Mouse (Mus musculus) bone marrow, adult 2 months (tissue): ENCODE measurements around the gene Armc5. TPM values are rescaled to one million over a fixed set of nuclear protein-coding genes. Genes with fewer than 3 reads are reported as not detected.

Experiments
- H3K27ac ChIP-seq: fragments of 200-500 bp; 2 replicates; pipeline ENCODE4 v1.5.1; 2012; ENCODE audit warnings: low read depth, mild to moderate bottlenecking, control low read depth, inconsistent platforms, low read length; ENCODE audit not compliant: control insufficient read depth, poor library complexity, insufficient read depth
- H3K4me1 ChIP-seq: fragments of 200-500 bp; 2 replicates; pipeline ENCODE4 v1.6.1; 2011; ENCODE audit warnings: low read length; ENCODE audit not compliant: control insufficient read depth, insufficient read depth
- H3K4me3 ChIP-seq: fragments of 200-500 bp; replicated peaks from 2 replicates; pipeline ENCODE3; 2011; ENCODE audit warnings: mild to moderate bottlenecking, low read depth, low read length, control low read depth; ENCODE audit not compliant: control insufficient read depth
- CTCF ChIP-seq: fragments of 200-500 bp; IDR thresholded peaks from 2 replicates; pipeline ENCODE4 v1.5.1; 2011; ENCODE audit warnings: low read length, control low read depth; ENCODE audit not compliant: control insufficient read depth, insufficient read depth
- POLR2A ChIP-seq: fragments of 200-500 bp; IDR thresholded peaks from 2 replicates; pipeline ENCODE4 v1.6.1; 2011; ENCODE audit warnings: low read depth, mild to moderate bottlenecking, control low read depth, low read length, borderline replicate concordance; ENCODE audit not compliant: control insufficient read depth
- WGBS: fragments of 180-500 bp; shearing (Covaris S2); methylation state at CpG from one replicate; pipeline ENCODE4 v1.1.7; 2018; 5-methylcytosine and 5-hydroxymethylcytosine counted together
- polyA plus RNA-seq: library from polyadenylated mRNA; stranded (reverse); fragments of >200 nt; gene quantifications from 2 replicates; pipeline ENCODE4 v1.2.4, GENCODE M21; 2011; ENCODE audit warnings: low replicate concordance; ENCODE audit not compliant: missing spikeins, insufficient read depth, insufficient read length

The Armc5 gene
- polyA plus RNA-seq, 1 experiment = 13.8 TPM

- Histone ChIP-seq H3K4me1 (no peaks in the 10 kb centered on the region), H3K27ac (no peak overlapping the region), H3K4me3 (no peak overlapping the region)
- 84% methylated on average over 3 of the region's 3 CpGs for WGBS
- TF ChIP-seq CTCF = no peak
- TF ChIP-seq POLR2A = no peak
Measured at GRCm38 (mm10) chr7:128220936-128221335, 16.2 kb upstream of the Armc5 start.

DNA sequence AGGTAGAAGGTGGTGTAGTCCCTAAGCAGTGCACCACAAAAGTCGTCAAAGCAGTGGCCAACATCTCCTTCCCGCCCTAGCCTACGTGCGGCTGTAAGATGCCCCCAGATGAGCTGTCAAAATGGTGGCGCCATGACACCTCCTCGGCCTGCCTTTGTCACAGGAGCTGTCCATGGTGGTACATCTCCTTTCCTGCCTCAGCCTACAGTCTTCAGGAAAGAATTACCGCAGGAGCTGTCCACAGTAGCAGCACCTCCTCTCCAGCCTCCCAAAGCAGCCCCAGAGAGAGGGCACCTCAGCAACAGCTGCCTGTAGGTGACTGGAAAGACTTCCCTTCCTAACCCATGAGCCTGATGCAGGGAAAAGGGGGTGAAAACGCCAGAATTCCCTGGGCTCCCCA lies 5.4 kb upstream of the Armc5 start:
- Histone ChIP-seq H3K27ac (no peak overlapping the region), H3K4me3 (no peak overlapping the region), H3K4me1 (peaks cover 4% of the 10 kb centered on the region)
- TF ChIP-seq POLR2A (no peak), CTCF (no peak)
- WGBS = 51% methylated on average over 8 of the region's 8 CpGs

DNA sequence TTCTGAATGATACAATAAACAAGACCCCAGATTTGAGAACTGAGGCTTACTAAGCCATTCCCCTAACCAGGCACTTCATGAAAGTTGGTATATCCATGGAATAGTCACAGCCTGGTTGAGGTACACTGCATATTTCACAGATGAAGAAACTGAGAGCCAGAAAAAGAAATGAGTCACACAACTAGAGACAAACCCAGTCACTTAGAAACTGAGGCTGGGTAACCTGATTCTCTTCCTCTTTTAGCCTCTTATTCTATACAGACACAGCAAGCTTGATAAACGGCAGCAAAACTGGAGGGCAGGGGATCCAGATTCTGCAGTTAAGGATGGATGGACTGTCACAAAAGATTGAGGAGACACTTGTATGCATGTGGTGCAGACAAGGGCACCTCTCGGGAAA lies 2.3 kb upstream of the Armc5 start:
- H3K4me1 ChIP-seq = peaks cover 5% of the 10 kb centered on the region
- no peak overlapping the region for H3K4me3 ChIP-seq
- whole genome bisulfite sequencing = 52% methylated on average over 2 of the region's 2 CpGs
- H3K27ac ChIP-seq = no peak overlapping the region
- TF ChIP-seq POLR2A (no peak), CTCF (no peak)

GRCm38 (mm10) chr7:128235481-128235880 lies 1.7 kb upstream of the Armc5 start:
- H3K4me3 ChIP-seq = no peak overlapping the region
- WGBS = 64% methylated on average over 1 of the region's 1 CpGs

GRCm38 (mm10) chr7:128236426-128236825 lies 716 bp upstream of the Armc5 start:
- peaks cover 5% of the 10 kb centered on the region for H3K4me1 ChIP-seq
- 87% methylated on average over 13 of the region's 13 CpGs for WGBS
- peak overlapping the region; percentile 40; the same call in 1 of the 2 replicates for H3K27ac ChIP-seq
- H3K4me3 ChIP-seq = peak overlapping the region; percentile 80
- TF ChIP-seq CTCF = no peak
- TF ChIP-seq POLR2A = no peak

More at GRCm38 (mm10) chr7:128235481-128235880, 1.7 kb upstream of the Armc5 start:
- H3K4me1 ChIP-seq = peaks cover 5% of the 10 kb centered on the region
- H3K27ac ChIP-seq = no peak overlapping the region
- TF ChIP-seq CTCF (no peak), POLR2A (no peak)

- Histone ChIP-seq H3K4me1 (peaks cover 5% of the 10 kb centered on the region), H3K27ac (peak overlapping the region; percentile 98), H3K4me3 (peak overlapping the region; percentile 80)
- 0% methylated on average over 25 of the region's 25 CpGs for WGBS
- no peak for TF ChIP-seq CTCF
- TF ChIP-seq POLR2A = no peak
Measured at GRCm38 (mm10) chr7:128237593-128237926, 418 bp downstream of the Armc5 start.

DNA sequence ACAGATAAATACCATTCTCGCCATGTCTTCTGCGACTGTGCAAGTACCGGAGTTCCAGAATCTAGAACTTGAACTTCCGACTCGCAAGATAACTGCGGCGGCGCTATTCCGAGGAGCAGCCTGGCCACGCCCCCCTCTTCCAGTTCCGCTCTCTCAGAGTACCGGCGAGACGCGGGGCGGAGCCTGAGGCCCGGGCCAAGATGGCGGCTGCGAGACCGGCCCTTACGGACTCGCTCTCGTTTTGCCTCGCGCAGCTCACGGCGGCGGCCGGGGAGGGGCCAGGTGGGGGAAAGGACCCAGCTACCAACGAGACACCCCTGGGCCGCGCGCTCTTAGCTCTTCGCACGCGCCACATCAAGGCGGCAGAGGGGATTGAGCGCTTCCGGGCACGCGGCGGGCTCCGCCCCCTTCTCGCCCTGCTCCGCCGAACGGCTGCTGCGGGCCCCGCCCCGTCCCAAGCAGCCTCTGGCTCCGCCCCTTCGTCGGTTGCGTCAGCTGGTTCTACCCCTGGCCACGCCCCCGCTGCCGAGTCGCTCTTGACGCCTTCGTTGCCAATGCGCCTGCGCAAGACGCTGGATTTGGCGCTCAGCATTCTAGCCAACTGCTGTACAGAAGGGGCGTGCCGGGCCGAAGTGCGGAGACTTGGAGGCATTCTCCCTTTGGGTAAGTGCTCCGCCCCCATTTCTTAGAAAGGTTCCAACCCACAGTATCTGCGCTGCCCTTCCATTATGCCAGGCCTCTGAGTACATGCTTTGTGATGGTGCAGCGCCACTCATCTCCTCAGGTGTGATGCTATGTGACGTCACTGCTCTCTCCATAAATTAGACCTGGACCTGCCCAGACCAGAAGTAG lies 1.0 kb downstream of the Armc5 start, which contains the start of gene 9130023H24Rik:
Gene 9130023H24Rik, minus strand, starts transcription at position 105 of the 852 bp plus-strand sequence.
- Histone ChIP-seq H3K4me1 (peaks cover 5% of the 10 kb centered on the region), H3K4me3 (peak within 1 kb of the TSS; percentile 80), H3K27ac (peak within 1 kb of the TSS; percentile 98)
- TF ChIP-seq CTCF = peak; percentile 31; the same call in 1 of the 2 replicates
- no peak for TF ChIP-seq POLR2A
- WGBS = under 1% methylated on average over 68 of the region's 72 CpGs

DNA sequence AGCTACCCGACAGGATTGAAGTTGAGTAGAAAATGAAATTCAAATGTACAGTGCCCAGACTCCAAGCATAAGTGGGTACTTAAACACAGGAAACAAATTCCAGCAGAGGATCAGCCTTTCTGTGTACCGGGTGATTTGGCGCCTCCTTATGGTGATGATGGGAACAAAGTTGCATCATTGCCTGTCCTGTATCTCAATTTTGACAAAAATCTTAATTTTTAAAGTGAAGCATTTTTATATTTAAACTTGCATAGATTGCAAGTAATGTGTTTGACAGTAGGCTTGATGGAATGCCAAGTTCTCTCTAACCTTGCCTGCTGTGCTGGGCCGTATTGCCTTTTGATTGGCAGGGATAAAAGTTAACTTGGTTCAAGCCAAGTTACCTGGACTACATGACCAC lies 1.8 kb downstream of the Armc5 start:
- TF ChIP-seq POLR2A (no peak), CTCF (0 out of 2 replicates have a peak, but pooled peaks have one; percentile 18)
- no peak overlapping the region for H3K27ac ChIP-seq
- peaks cover 5% of the 10 kb centered on the region for H3K4me1 ChIP-seq
- no peak overlapping the region for H3K4me3 ChIP-seq
- 28% methylated on average over 4 of the region's 4 CpGs for WGBS

DNA sequence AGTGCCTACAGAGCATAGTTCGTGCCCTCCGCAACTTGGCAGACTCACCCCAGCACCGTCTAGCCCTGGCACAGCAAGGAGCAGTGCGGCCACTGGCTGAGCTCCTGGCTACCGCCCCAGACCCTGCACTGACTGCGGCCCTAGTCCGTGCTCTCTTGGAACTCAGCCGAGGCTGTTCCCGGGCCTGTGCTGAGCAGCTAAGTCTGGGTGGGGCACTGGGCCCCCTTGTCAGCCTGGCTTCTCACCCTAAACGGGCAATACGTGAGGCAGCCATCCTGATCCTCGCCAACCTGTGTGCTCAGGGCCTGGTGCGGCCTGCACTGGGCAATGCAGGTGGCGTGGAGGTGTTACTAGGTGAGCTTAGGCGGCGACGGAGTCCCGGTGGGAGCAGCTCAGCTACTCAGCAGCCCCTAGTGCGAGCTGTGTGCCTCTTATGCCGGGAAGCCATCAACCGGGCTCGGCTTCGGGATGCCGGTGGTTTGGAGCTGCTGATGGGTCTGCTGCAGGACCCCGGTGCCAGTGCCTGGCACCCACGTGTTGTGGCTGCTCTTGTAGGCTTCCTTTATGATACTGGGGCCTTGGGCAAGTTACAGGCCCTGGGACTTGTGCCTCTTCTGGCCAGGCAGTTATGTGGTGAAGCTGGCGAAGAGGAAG lies 3.1 kb downstream of the Armc5 start:
- 87% methylated on average over 27 of the region's 27 CpGs for WGBS
- Histone ChIP-seq H3K27ac (no peak overlapping the region), H3K4me3 (no peak overlapping the region), H3K4me1 (peaks cover 5% of the 10 kb centered on the region)
- TF ChIP-seq POLR2A (no peak), CTCF (no peak)
